ENCODE assay signal across 14 mouse cellular contexts in the genomic region with DNA sequence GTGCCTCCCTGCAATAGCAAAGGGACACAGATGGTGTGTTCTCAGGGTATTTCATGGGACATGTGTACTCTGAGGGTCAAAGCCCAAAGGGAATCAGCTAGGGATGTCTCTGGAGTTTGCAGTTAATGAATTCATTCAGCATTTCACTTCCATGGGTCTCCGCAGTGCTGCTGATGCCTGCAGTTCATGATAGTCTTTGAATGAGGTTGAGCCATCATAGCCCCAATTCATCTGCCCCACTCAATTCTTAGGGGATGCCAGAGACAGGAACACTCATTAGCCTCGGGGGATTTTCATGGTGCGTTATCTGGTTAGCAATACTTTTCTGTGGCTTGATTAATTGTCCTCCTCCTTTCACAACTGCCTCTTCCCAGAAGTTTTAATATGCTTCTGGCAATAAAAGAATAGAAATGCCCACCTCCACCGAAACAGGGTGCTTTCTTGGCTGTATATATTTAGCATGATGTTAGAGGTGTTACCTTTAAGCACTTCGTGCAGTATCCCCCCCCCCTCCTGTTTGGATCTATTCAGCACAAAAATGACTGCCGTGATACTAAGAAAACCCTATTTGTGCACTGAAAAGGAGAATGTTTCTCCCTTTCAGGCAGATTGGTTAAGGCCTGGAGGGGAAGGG.
DNase-seq lines count a peak whose midpoint lies in the region; ATAC-seq lines count a peak whose summit lies in the region.
"Had no signal": no experiment of that assay in that cellular context is flagged by ENCODE, and none has a peak within 500 bp of the region (broad histone marks: within the 10 kb centered on the region; RNA-seq: fewer than 3 reads in every experiment).

No protein-coding gene starts in this region.

- peak overlapping the region; percentile 46 for H3K4me2 ChIP-seq in hindbrain, embryonic 16.5 days (ENCODE audit: low read length)
- H3K4me2 ChIP-seq in neural tube, embryonic 13.5 days: peak overlapping the region; percentile 41; the same call in 1 of the 2 replicates
- H3K4me2 ChIP-seq: limb, embryonic 12.5 days had no signal

- H3K27ac ChIP-seq in forebrain, embryonic 10.5 days: peak overlapping the region; percentile 81
- H3K27ac ChIP-seq in hindbrain, embryonic 16.5 days (ENCODE audit: low read depth, low read length): no peak overlapping the region
- H3K27ac ChIP-seq in neural tube, embryonic 13.5 days (replicated peaks): no peak overlapping the region
- H3K27ac ChIP-seq: limb, embryonic 12.5 days had no signal

- peak overlapping the region; percentile 18; the same call in 1 of the 2 replicates for H3K4me3 ChIP-seq in forebrain, embryonic 10.5 days
- no peak overlapping the region for H3K4me3 ChIP-seq in hindbrain, embryonic 16.5 days (ENCODE audit: low read length)
- no peak overlapping the region for H3K4me3 ChIP-seq in neural tube, embryonic 13.5 days
- H3K4me3 ChIP-seq: limb, embryonic 12.5 days had no signal

- H3K27me3 ChIP-seq in forebrain, embryonic 10.5 days (ENCODE audit: poor library complexity, severe bottlenecking): peaks cover 19% of the 10 kb centered on the region
- H3K27me3 ChIP-seq in hindbrain, embryonic 16.5 days (replicated peaks; ENCODE audit: control insufficient read depth, insufficient read depth, low read length): no peaks in the 10 kb centered on the region
- no peaks in the 10 kb centered on the region for H3K27me3 ChIP-seq in neural tube, embryonic 13.5 days
- H3K27me3 ChIP-seq: limb, embryonic 12.5 days had no signal

- DNase-seq in embryo, embryonic 10 days (ENCODE audit: low spot score): peak; percentile 16
- DNase-seq in forebrain, embryonic 10.5 days (ENCODE audit: extremely low spot score, low spot score): peak; percentile 18
- no peak for DNase-seq in right cerebral cortex, postnatal 25 days
- DNase-seq in kidney, postnatal 10 days: no peak
- DNase-seq: cerebellum, adult 9-10 months; gastrocnemius, postnatal 10 days; kidney, adult 11 months; layer of hippocampus, adult 9-11 months; lung, adult 2 months; right cerebral cortex, postnatal 4 days had no signal

- 27% methylated on average over 6 of the region's 6 CpGs for WGBS in forebrain, embryonic 10.5 days
- WGBS in hindbrain, embryonic 16.5 days: 29% methylated on average over 6 of the region's 6 CpGs
- WGBS in neural tube, embryonic 13.5 days: 26% methylated on average over 6 of the region's 6 CpGs

- no peak overlapping the region for H3K9ac ChIP-seq in hindbrain, embryonic 16.5 days (ENCODE audit: low read depth, low read length)
- no peak overlapping the region for H3K9ac ChIP-seq in neural tube, embryonic 13.5 days
- H3K9ac ChIP-seq: limb, embryonic 12.5 days had no signal

- peaks cover 43% of the 10 kb centered on the region for H3K4me1 ChIP-seq in forebrain, embryonic 10.5 days
- no peaks in the 10 kb centered on the region for H3K4me1 ChIP-seq in hindbrain, embryonic 16.5 days (ENCODE audit: control insufficient read depth, insufficient read depth, low read depth, low read length)
- peaks cover 7% of the 10 kb centered on the region; the same call in 1 of the 2 replicates for H3K4me1 ChIP-seq in neural tube, embryonic 13.5 days (replicated peaks)

- H3K36me3 ChIP-seq in forebrain, embryonic 10.5 days (replicated peaks): peaks cover 4% of the 10 kb centered on the region; the same call in 1 of the 2 replicates
- H3K36me3 ChIP-seq in hindbrain, embryonic 16.5 days (ENCODE audit: control insufficient read depth, insufficient read depth, low read length): no peaks in the 10 kb centered on the region
- no peaks in the 10 kb centered on the region for H3K36me3 ChIP-seq in neural tube, embryonic 13.5 days

- ATAC-seq in hindbrain, embryonic 16.5 days: 0 out of 2 replicates have a peak, but pooled peaks have one; percentile 24
- peak; percentile 73 for ATAC-seq in neural tube, embryonic 13.5 days (ENCODE audit: low read depth)
- ATAC-seq in CD4-positive, CD25-positive, alpha-beta regulatory T cell, adult 4 months: no peak

- H3K9me3 ChIP-seq in forebrain, embryonic 10.5 days: no peaks in the 10 kb centered on the region
- no peaks in the 10 kb centered on the region for H3K9me3 ChIP-seq in hindbrain, embryonic 16.5 days (ENCODE audit: control insufficient read depth, low read length)
- H3K9me3 ChIP-seq in neural tube, embryonic 13.5 days: no peaks in the 10 kb centered on the region
- H3K9me3 ChIP-seq: limb, embryonic 12.5 days had no signal

Comparison
In these comparisons a context has a peak if more than half of its experiments do, and no peak if none do; other contexts are left out.
1. DNase-seq: peak in embryo, embryonic 10 days (single experiment) and forebrain, embryonic 10.5 days (single experiment); none in right cerebral cortex, postnatal 25 days (single experiment) and kidney, postnatal 10 days (single experiment).